Mouse (Mus musculus) MEL (cell line): ENCODE measurements around the gene Agpat4. TPM values are rescaled to one million over a fixed set of nuclear protein-coding genes. Genes with fewer than 3 reads are reported as not detected.

Experiments
- DNase-seq: peaks from one replicate; pipeline ENCODE4 v3.0.0; 2011; ENCODE audit warnings: low read depth, low spot score
- H3K27ac ChIP-seq: 2 replicates; pipeline ENCODE4 v1.5.1; 2012; ENCODE audit warnings: low read depth, mild to moderate bottlenecking, control low read depth, low read length, moderate library complexity; ENCODE audit not compliant: control insufficient read depth
- H3K27me3 ChIP-seq, 2 experiments: fragments of 150-350 bp in 1 of 2; sonication (generic) in 1 of 2; 2 replicates each; pipeline ENCODE4 v1.6.1; 2012; ENCODE audit warnings: low read length in 2 of 2, mild to moderate bottlenecking in 2 of 2, improper control_type of control experiment in 1 of 2, moderate library complexity in 1 of 2; ENCODE audit not compliant: insufficient read depth in 2 of 2, control insufficient read depth in 1 of 2
- H3K36me3 ChIP-seq, 2 experiments: 2 replicates each; pipeline ENCODE4 v1.6.1; 2012 to 2014; ENCODE audit warnings: low read length in 2 of 2, improper control_type of control experiment in 1 of 2, inconsistent platforms in 1 of 2, mild to moderate bottlenecking in 1 of 2; ENCODE audit not compliant: insufficient read depth in 2 of 2, control insufficient read depth in 1 of 2
- H3K4me1 ChIP-seq, 2 experiments: fragments of 150-350 bp in 1 of 2; sonication (generic) in 1 of 2; 2 replicates each; pipeline ENCODE4 v1.6.1; 2012; ENCODE audit warnings: low read length in 2 of 2, improper control_type of control experiment in 1 of 2, mild to moderate bottlenecking in 1 of 2; ENCODE audit not compliant: insufficient read depth in 2 of 2, control insufficient read depth in 1 of 2
- H3K4me3 ChIP-seq, 2 experiments: fragments of 150-350 bp in 1 of 2; sonication (generic) in 1 of 2; 2 replicates each; pipeline ENCODE4 v1.5.1; 2012; ENCODE audit warnings: low read depth in 2 of 2, low read length in 2 of 2, mild to moderate bottlenecking in 2 of 2, moderate library complexity in 2 of 2, control low read depth in 1 of 2, improper control_type of control experiment in 1 of 2; ENCODE audit not compliant: control insufficient read depth in 1 of 2, insufficient read depth in 1 of 2
- H3K79me2 ChIP-seq: 2 replicates; pipeline ENCODE4 v1.6.1; 2012; ENCODE audit warnings: mild to moderate bottlenecking, low read length, moderate library complexity; ENCODE audit not compliant: control insufficient read depth, poor library complexity, insufficient read depth
- H3K9ac ChIP-seq: 2 replicates; pipeline ENCODE4 v1.6.1; 2012; ENCODE audit warnings: low read depth, mild to moderate bottlenecking, control low read depth, low read length, moderate library complexity; ENCODE audit not compliant: control insufficient read depth, poor library complexity, severe bottlenecking
- H3K9me3 ChIP-seq: fragments of 150-350 bp; sonication (generic); replicated peaks from 2 replicates; pipeline ENCODE4 v1.6.1; 2012; ENCODE audit warnings: mild to moderate bottlenecking, low read length, improper control_type of control experiment, moderate library complexity; ENCODE audit not compliant: insufficient read depth
- CHD2 ChIP-seq: IDR thresholded peaks from 2 replicates; pipeline ENCODE4 v1.6.1; 2011; ENCODE audit warnings: low read length, improper control_type of control experiment
- E2F4 ChIP-seq: IDR thresholded peaks from 2 replicates; pipeline ENCODE4 v1.6.1; 2011; ENCODE audit warnings: low read depth, low read length, improper control_type of control experiment, borderline replicate concordance
- ELF1 ChIP-seq: IDR thresholded peaks from 2 replicates; pipeline ENCODE4 v1.6.1; 2014; ENCODE audit warnings: low read depth, mild to moderate bottlenecking, inconsistent platforms, low read length, improper control_type of control experiment, moderate library complexity
- EP300 ChIP-seq, 2 experiments: IDR thresholded peaks; 2 replicates each; pipeline ENCODE4 v1.6.1; 2011; ENCODE audit warnings: improper control_type of control experiment in 2 of 2, low read length in 2 of 2, low read depth in 1 of 2, mild to moderate bottlenecking in 1 of 2
- HCFC1 ChIP-seq: IDR thresholded peaks from 2 replicates; pipeline ENCODE4 v1.6.1; 2012; ENCODE audit warnings: low read depth, mild to moderate bottlenecking, inconsistent platforms, low read length, improper control_type of control experiment, moderate library complexity
- KAT2A ChIP-seq: conservative IDR thresholded peaks from 2 replicates; pipeline ENCODE4 v1.6.1; 2012; ENCODE audit warnings: low read depth, low read length, improper control_type of control experiment, inconsistent platforms
- MAX ChIP-seq: IDR thresholded peaks from 2 replicates; pipeline ENCODE4 v1.6.1; 2011; ENCODE audit warnings: low read length, improper control_type of control experiment
- MEF2A ChIP-seq: IDR thresholded peaks from 2 replicates; pipeline ENCODE4 v1.6.1; 2014; ENCODE audit warnings: low read depth, mild to moderate bottlenecking, inconsistent platforms, low read length, improper control_type of control experiment; ENCODE audit not compliant: poor library complexity, insufficient replicate concordance, severe bottlenecking; ENCODE audit errors: extremely low read depth
- NRF1 ChIP-seq: IDR thresholded peaks from 2 replicates; pipeline ENCODE4 v1.6.1; 2014; ENCODE audit warnings: low read depth, mild to moderate bottlenecking, inconsistent platforms, low read length, improper control_type of control experiment, moderate library complexity; ENCODE audit not compliant: poor library complexity, insufficient read depth, severe bottlenecking
- POLR2A ChIP-seq, 2 experiments: IDR thresholded peaks; 2 replicates each; pipeline ENCODE4 v1.6.1; 2011 to 2012; ENCODE audit warnings: low read length in 2 of 2, mild to moderate bottlenecking in 2 of 2, control low read depth in 1 of 2, improper control_type of control experiment in 1 of 2, low read depth in 1 of 2, moderate library complexity in 1 of 2; ENCODE audit not compliant: control insufficient read depth in 1 of 2, insufficient read depth in 1 of 2, poor library complexity in 1 of 2
- POLR2AphosphoS5 ChIP-seq: IDR thresholded peaks from 2 replicates; pipeline ENCODE4 v1.6.1; 2012; ENCODE audit warnings: low read depth, borderline replicate concordance, mild to moderate bottlenecking, inconsistent platforms, low read length, moderate library complexity, mixed read lengths
- RAD21 ChIP-seq: IDR thresholded peaks from 2 replicates; pipeline ENCODE4 v1.6.1; 2011; ENCODE audit warnings: mild to moderate bottlenecking, low read depth, low read length, improper control_type of control experiment
- RCOR1 ChIP-seq: IDR thresholded peaks from 2 replicates; pipeline ENCODE4 v1.6.1; 2012; ENCODE audit warnings: low read depth, mild to moderate bottlenecking, inconsistent platforms, low read length, improper control_type of control experiment
- SIN3A ChIP-seq: IDR thresholded peaks from 2 replicates; pipeline ENCODE4 v1.6.1; 2012; ENCODE audit warnings: low read length, improper control_type of control experiment, inconsistent platforms
- TAL1 ChIP-seq: IDR thresholded peaks from 2 replicates; pipeline ENCODE4 v1.6.1; 2012; ENCODE audit warnings: mild to moderate bottlenecking, inconsistent platforms, low read length, moderate library complexity, mixed read lengths
- USF2 ChIP-seq, 2 experiments: IDR thresholded peaks; 2 replicates each; pipeline ENCODE4 v1.6.1; 2011 to 2012; ENCODE audit warnings: improper control_type of control experiment in 2 of 2, low read length in 2 of 2, borderline replicate concordance in 1 of 2, inconsistent platforms in 1 of 2, low read depth in 1 of 2, mild to moderate bottlenecking in 1 of 2; ENCODE audit not compliant: insufficient read depth in 1 of 2
- ZKSCAN1 ChIP-seq: IDR thresholded peaks from 2 replicates; pipeline ENCODE4 v1.6.1; 2012; ENCODE audit warnings: low read depth, mild to moderate bottlenecking, inconsistent platforms, low read length, improper control_type of control experiment, moderate library complexity
- ZMIZ1 ChIP-seq: IDR thresholded peaks from 2 replicates; pipeline ENCODE4 v1.6.1; 2012; ENCODE audit warnings: low read depth, mild to moderate bottlenecking, inconsistent platforms, low read length, improper control_type of control experiment, moderate library complexity
- polyA plus RNA-seq, 2 experiments: library from polyadenylated mRNA; stranded (reverse) in 1 of 2; unstranded in 1 of 2; fragments of >175 nt in 1 of 2; fragments of >200 nt in 1 of 2; gene quantifications; 2 replicates each; pipeline versions ENCODE4 v1.2.1 to v1.2.4; 2012; ENCODE audit warnings: low replicate concordance in 2 of 2, low read depth in 1 of 2; ENCODE audit not compliant: insufficient read length in 2 of 2, insufficient read depth in 1 of 2, missing spikeins in 1 of 2
- total RNA-seq: library from RNA; depleted of rRNA; stranded (reverse); fragments of 300-350 nt; gene quantifications from 2 replicates; pipeline ENCODE4 v1.2.3, GENCODE M21; 2012; rRNA removed

Agpat4 gene
- total and polyA plus RNA-seq, 3 experiments, result 3.3 to 9.3 TPM; not detected in 1

DNA sequence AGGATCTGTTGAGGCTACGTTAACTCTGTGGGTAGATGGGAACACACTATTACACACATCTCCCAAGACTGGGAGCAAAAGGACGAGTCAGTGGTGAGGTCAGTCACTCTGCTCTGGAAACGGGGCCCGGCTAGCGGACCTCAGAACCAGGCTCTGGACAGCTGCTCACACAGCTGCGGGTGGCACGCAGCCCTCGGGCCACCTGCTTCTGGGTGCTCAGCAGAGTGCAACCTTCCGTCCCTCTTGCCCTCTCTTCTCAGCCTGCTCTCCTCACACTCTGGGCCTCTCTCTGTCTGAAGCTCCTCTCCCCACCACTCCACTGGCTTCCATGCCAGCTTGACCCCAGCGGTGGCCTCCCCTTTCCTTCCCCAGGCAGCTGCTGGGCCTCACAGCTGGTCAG is 150.0 kb downstream of the Agpat4 start:
- TF ChIP-seq CHD2 (no peak), HCFC1 (no peak), MAX (no peak), USF2 (IDR thresholded peaks at IDR 0.05; ENCODE audit: borderline replicate concordance in 1 of 2, insufficient read depth in 1 of 2, low read depth in 1 of 2, low read length in 2 of 2) (no peak), TAL1 (no peak), ZKSCAN1 (no peak), POLR2AphosphoS5 (no peak), ZMIZ1 (no peak), NRF1 (no peak), E2F4 (no peak), SIN3A (no peak), KAT2A (no peak), RAD21 (no peak), MEF2A (no peak), ELF1 (no peak), POLR2A (IDR thresholded peaks at IDR 0.05; ENCODE audit: control insufficient read depth in 1 of 2, insufficient read depth in 1 of 2, low read depth in 1 of 2, low read length in 2 of 2, poor library complexity in 1 of 2) (no peak), RCOR1 (no peak), EP300 (IDR thresholded peaks at IDR 0.05; ENCODE audit: low read depth in 1 of 2, low read length in 2 of 2) (no peak)
- Histone ChIP-seq H3K9me3 (no peaks in the 10 kb centered on the region), H3K27me3 (no peaks in the 10 kb centered on the region), H3K9ac (no peak overlapping the region), H3K79me2 (no peaks in the 10 kb centered on the region), H3K36me3 (no peaks in the 10 kb centered on the region), H3K4me1 (no peaks in the 10 kb centered on the region), H3K4me3 (no peak overlapping the region), H3K27ac (no peak overlapping the region)
- DNase-seq, result no peak

Other genes with a start within 250 kb of the Agpat4 start
- gene Map3k4, start 200.1 kb downstream of the Agpat4 start, total RNA-seq, result 18.0 and 18.8 TPM in 2 replicates
- 10 to 100 TPM in 1 of 2 experiments, not detected in 1; 20.4 TPM for gene Map3k4, start 200.1 kb downstream of the Agpat4 start, polyA plus RNA-seq